Mouse (Mus musculus) heart, adult 2 months (tissue): Measurements from ENCODE around the gene Zfp948.

Experiments
- CTCF ChIP-seq: fragments of 200-600 bp; IDR thresholded peaks from 2 replicates; pipeline ENCODE4 v1.8.1; 2022; ENCODE audit warnings: antibody characterized with exemption, mild to moderate bottlenecking, moderate library complexity
- EP300 ChIP-seq: fragments of 200-500 bp; IDR thresholded peaks from 2 replicates; pipeline ENCODE4 v1.6.1; 2011; ENCODE audit warnings: low read depth, low read length, control low read depth; ENCODE audit not compliant: insufficient read depth
- POLR2A ChIP-seq: fragments of 200-500 bp; IDR thresholded peaks from 2 replicates; pipeline ENCODE4 v1.6.1; 2011; ENCODE audit warnings: mild to moderate bottlenecking, low read depth, low read length, control low read depth; ENCODE audit not compliant: insufficient read depth

DNA sequence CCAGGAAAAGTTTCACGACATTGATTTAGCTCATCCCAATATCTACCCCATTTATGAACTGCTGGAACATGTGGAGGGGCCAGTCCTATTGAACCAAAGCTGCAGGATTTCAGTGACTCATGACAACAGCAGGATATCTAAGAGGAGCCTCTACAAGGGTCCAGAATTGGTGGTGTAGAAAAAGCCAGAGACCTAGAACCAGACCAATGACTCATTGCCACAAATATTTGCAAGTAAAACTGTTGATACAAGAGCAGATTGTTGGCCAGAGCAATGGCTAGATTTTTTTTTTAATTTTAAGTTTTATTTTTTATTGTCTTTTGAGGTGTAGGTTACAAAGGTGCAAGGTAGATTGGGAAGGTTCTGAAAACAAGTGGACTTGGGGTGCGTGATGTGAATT is 18.7 kb downstream of the Zfp948 start:
- TF ChIP-seq POLR2A (no peak), CTCF (no peak), EP300 (no peak)
